Mouse (Mus musculus) neutrophil, adult 83 days (primary cell): Measurements from ENCODE around the gene Prmt6. TPM values are rescaled to one million over a fixed set of nuclear protein-coding genes. Genes with fewer than 3 reads are reported as not detected.

Experiments used
- total RNA-seq, 2 experiments: library from RNA; stranded (reverse); gene quantifications; one replicate each; pipeline ENCODE4 v1.2.4; 2023

Prmt6 gene
- total RNA-seq, result 1 to 10 TPM; 4.4 to 4.5 TPM

GRCm38 (mm10) chr3:110250839-110251700, at the start of gene Prmt6:
Gene Prmt6, minus strand, starts transcription at chr3:110250998.

Other genes starting within 250 kb of the Prmt6 start
- not detected for gene Ntng1, start 107.0 kb downstream of the Prmt6 start, total RNA-seq